Mouse (Mus musculus): Measurements from ENCODE around the gene Zfand4.
A peak's percentile ranks its signal among the peaks of the same experiment; 100 is the strongest.
"Not testable (repeated sequence)": the region's sequence is repeated elsewhere in the genome, so short reads cannot be mapped to it uniquely, and the experiment has no call there.

Gene Zfand4

GRCm38 (mm10) chr6:116319259-116319658, 55.2 kb downstream of the Zfand4 start:
- no peak for DNase-seq (ENCODE audit: low spot score)

- no peak for DNase-seq (ENCODE audit: low spot score)
Measured at GRCm38 (mm10) chr6:116326641-116327040, 62.6 kb downstream of the Zfand4 start.

GRCm38 (mm10) chr6:116331396-116331795, 67.4 kb downstream of the Zfand4 start:
- no peak for DNase-seq (ENCODE audit: low spot score)

- DNase-seq (ENCODE audit: low spot score): no peak
Measured at GRCm38 (mm10) chr6:116337466-116337834, 73.4 kb downstream of the Zfand4 start.

GRCm38 (mm10) chr6:116337835-116338501, 73.9 kb downstream of the Zfand4 start, which contains the start of gene March8:
Gene March8 (plus strand): TSS chr6:116338024.
- DNase-seq (ENCODE audit: low spot score): peak; percentile 98

- no peak for DNase-seq (ENCODE audit: low spot score)
Measured at GRCm38 (mm10) chr6:116338520-116338919, 74.5 kb downstream of the Zfand4 start.

- no peak for DNase-seq (ENCODE audit: low spot score)
Measured at GRCm38 (mm10) chr6:116339088-116339487, 75.1 kb downstream of the Zfand4 start.

GRCm38 (mm10) chr6:116340521-116340920, 76.5 kb downstream of the Zfand4 start:
- no peak for DNase-seq (ENCODE audit: low spot score)

- DNase-seq (ENCODE audit: low spot score): no peak
Measured at GRCm38 (mm10) chr6:116347953-116348352, 83.9 kb downstream of the Zfand4 start.

- DNase-seq (ENCODE audit: low spot score): no peak
Measured at GRCm38 (mm10) chr6:116349997-116350396, 86.0 kb downstream of the Zfand4 start.

- DNase-seq (ENCODE audit: low spot score): no peak
Measured at GRCm38 (mm10) chr6:116350643-116351042, 86.6 kb downstream of the Zfand4 start.

- DNase-seq (ENCODE audit: low spot score): no peak
Measured at GRCm38 (mm10) chr6:116351534-116351933, 87.5 kb downstream of the Zfand4 start.

- no peak for DNase-seq (ENCODE audit: low spot score)
Measured at GRCm38 (mm10) chr6:116353428-116353827, 89.4 kb downstream of the Zfand4 start.

- not testable (repeated sequence) for DNase-seq (ENCODE audit: low spot score)
Measured at GRCm38 (mm10) chr6:116356311-116356947, 92.4 kb downstream of the Zfand4 start.

GRCm38 (mm10) chr6:116356948-116357325, 92.9 kb downstream of the Zfand4 start:
- no peak for DNase-seq (ENCODE audit: low spot score)

- no peak for DNase-seq (ENCODE audit: low spot score)
Measured at GRCm38 (mm10) chr6:116358056-116358455, 94.0 kb downstream of the Zfand4 start.

- DNase-seq (ENCODE audit: low spot score): no peak
Measured at GRCm38 (mm10) chr6:116359256-116359655, 95.2 kb downstream of the Zfand4 start.

- no peak for DNase-seq (ENCODE audit: low spot score)
Measured at GRCm38 (mm10) chr6:116361463-116361862, 97.4 kb downstream of the Zfand4 start.

GRCm38 (mm10) chr6:116361993-116362392, 98.0 kb downstream of the Zfand4 start:
- DNase-seq (ENCODE audit: low spot score): no peak

GRCm38 (mm10) chr6:116367971-116368370, 103.9 kb downstream of the Zfand4 start:
- DNase-seq (ENCODE audit: low spot score): no peak

GRCm38 (mm10) chr6:116369811-116370210, 105.8 kb downstream of the Zfand4 start:
- no peak for DNase-seq (ENCODE audit: low spot score)

GRCm38 (mm10) chr6:116370216-116370976, 106.4 kb downstream of the Zfand4 start:
- DNase-seq (ENCODE audit: low spot score): no peak

GRCm38 (mm10) chr6:116371500-116371899, 107.5 kb downstream of the Zfand4 start:
- no peak for DNase-seq (ENCODE audit: low spot score)
